ENCODE assay signal across 21 mouse cellular contexts in genomic region chr8:122933973-122934372, GRCm38 (mm10).
DNase-seq lines count a peak whose midpoint lies in the region; ATAC-seq and TF ChIP-seq lines count a peak whose summit lies in the region.
"Had no signal": no experiment of that assay in that cellular context is flagged by ENCODE, and none has a peak within 500 bp of the region (broad histone marks: within the 10 kb centered on the region; RNA-seq: fewer than 3 reads in every experiment).

No protein-coding gene starts in this region.

- no peak overlapping the region for H3K4me3 ChIP-seq in gastrocnemius, adult 2 months
- no peak overlapping the region for H3K4me3 ChIP-seq in C2C12 (ENCODE audit: insufficient read depth, poor library complexity, severe bottlenecking)
- no peak overlapping the region for H3K4me3 ChIP-seq in myocyte
- H3K4me3 ChIP-seq: embryonic facial prominence, embryonic 13.5 days; forebrain, embryonic 12.5 days; hindbrain, embryonic 12.5 days; kidney, embryonic 15.5 days; liver, embryonic 12.5 days; neural tube, embryonic 12.5 days had no signal

- intact Hi-C loops in gastrocnemius, adult 2 months (cut with DNase I) = no loop called here

- DNase-seq in gastrocnemius, adult 2 months = no peak
- DNase-seq in gastrocnemius, adult 18-20 months (ENCODE audit: low spot score) = no peak
- DNase-seq in thymus, postnatal 10 days (ENCODE audit: low spot score in 2 of 2) = no peak
- DNase-seq in urinary bladder, postnatal 14 days (ENCODE audit: low spot score) = no peak
- DNase-seq: adrenal gland, adult 2 months; gastrocnemius, postnatal 25 days; left cerebral cortex, postnatal 4 days; lung, embryonic 14.5 days; thymus, adult 2 months had no signal

- no peaks in the 10 kb centered on the region for H3K36me3 ChIP-seq in C2C12 (ENCODE audit: control insufficient read depth, insufficient read depth)
- no peaks in the 10 kb centered on the region for H3K36me3 ChIP-seq in myocyte (ENCODE audit: control insufficient read depth, insufficient read depth)
- H3K36me3 ChIP-seq: embryonic facial prominence, embryonic 13.5 days; forebrain, embryonic 12.5 days; hindbrain, embryonic 12.5 days; neural tube, embryonic 12.5 days had no signal

- H3K79me3 ChIP-seq in C2C12 (ENCODE audit: low read depth) = peaks cover 80% of the 10 kb centered on the region

- H3K4me2 ChIP-seq in myocyte (ENCODE audit: low read depth) = peak overlapping the region; percentile 10
- H3K4me2 ChIP-seq: embryonic facial prominence, embryonic 13.5 days; forebrain, embryonic 12.5 days; hindbrain, embryonic 12.5 days; kidney, embryonic 15.5 days; liver, embryonic 12.5 days; lung, embryonic 14.5 days; neural tube, embryonic 12.5 days had no signal

- peak overlapping the region; percentile 43; the same call in 1 of the 2 replicates for H3K27ac ChIP-seq in gastrocnemius, adult 2 months
- H3K27ac ChIP-seq: embryonic facial prominence, embryonic 13.5 days; hindbrain, embryonic 12.5 days; kidney, embryonic 15.5 days; liver, embryonic 12.5 days; neural tube, embryonic 12.5 days had no signal

- TF ChIP-seq CTCF in gastrocnemius, adult 2 months (IDR thresholded peaks at IDR 0.05) = no peak
- no peak for TF ChIP-seq CTCF in C2C12 (IDR thresholded peaks at IDR 0.05; ENCODE audit: control insufficient read depth, insufficient read depth, insufficient read length)

- H3K79me2 ChIP-seq in C2C12 (ENCODE audit: control insufficient read depth, insufficient read depth) = peaks cover 100% of the 10 kb centered on the region
- peaks cover 100% of the 10 kb centered on the region for H3K79me2 ChIP-seq in myocyte (ENCODE audit: control insufficient read depth, insufficient read depth)

- no peak for TF ChIP-seq POLR2A in myocyte (IDR thresholded peaks at IDR 0.05; ENCODE audit: insufficient read length, low read depth)

- H3K27me3 ChIP-seq in C2C12 (ENCODE audit: control insufficient read depth, insufficient read depth, insufficient read length) (no peaks in the 10 kb centered on the region), myocyte (ENCODE audit: control insufficient read depth, insufficient read depth, insufficient read length) (no peaks in the 10 kb centered on the region)
- H3K27me3 ChIP-seq: embryonic facial prominence, embryonic 13.5 days; forebrain, embryonic 12.5 days; hindbrain, embryonic 12.5 days; kidney, embryonic 15.5 days; liver, embryonic 12.5 days; megakaryocyte, embryonic 14.5 days; neural tube, embryonic 12.5 days had no signal

- 0 out of 2 replicates have a peak, but pooled peaks have one; percentile 10 for ATAC-seq in common myeloid progenitor, adult 5-6 weeks (replicated peaks; ENCODE audit: low read depth, poor library complexity, severe bottlenecking)
- ATAC-seq in erythroid progenitor cell, adult 5-6 weeks (replicated peaks; ENCODE audit: low FRiP score, poor library complexity, severe bottlenecking) = no peak
- ATAC-seq: liver, embryonic 12.5 days; midbrain, embryonic 16.5 days had no signal

- H3ac ChIP-seq in C2C12 (ENCODE audit: control insufficient read depth, insufficient read length, low read depth) = no peak overlapping the region
- no peak overlapping the region for H3ac ChIP-seq in myocyte (ENCODE audit: control insufficient read depth, insufficient read length)

TF ChIP-seq in C2C12, 6 proteins besides CTCF, POLR2A, EP300 and RAD21:
- TF ChIP-seq CEBPB (IDR thresholded peaks at IDR 0.05; ENCODE audit: low read depth) (peak; percentile 63), MYOD1 (IDR thresholded peaks at IDR 0.05; ENCODE audit: control insufficient read depth, insufficient read length, low read depth) (no peak), MYOG (IDR thresholded peaks at IDR 0.05; ENCODE audit: control insufficient read depth, extremely low read depth, insufficient read length) (no peak), USF1 (IDR thresholded peaks at IDR 0.05; ENCODE audit: low read depth) (no peak), MAX (IDR thresholded peaks at IDR 0.05) (no peak), FOSL1 (IDR thresholded peaks at IDR 0.05; ENCODE audit: insufficient read depth, low read length, poor library complexity, severe bottlenecking) (no peak)

TF ChIP-seq in myocyte, 11 proteins besides CTCF, POLR2A, EP300 and RAD21:
- TF ChIP-seq TCF12 (IDR thresholded peaks at IDR 0.05; ENCODE audit: insufficient read depth, poor library complexity, severe bottlenecking) (no peak), REST (IDR thresholded peaks at IDR 0.05; ENCODE audit: insufficient read depth, insufficient read length) (no peak), MYOD1 (IDR thresholded peaks at IDR 0.05; ENCODE audit: control insufficient read depth in 1 of 3, insufficient read length in 2 of 3, low read depth in 2 of 3) (no peak), CEBPB (IDR thresholded peaks at IDR 0.05; ENCODE audit: insufficient read depth, poor library complexity, severe bottlenecking) (peak; percentile 78)
